Mouse (Mus musculus) brown adipose tissue, adult 24 weeks (tissue): ENCODE measurements at regions not wholly inside any gene's neighbourhood (a gene's known extent, or its start where the extent isn't known, plus 50 kb on each side); places are given as distances from the start of the nearest gene placed in this dataset.

Source experiments
- H3K27ac ChIP-seq: fragments of 200-500 bp; replicated peaks from 2 replicates; pipeline ENCODE4 v1.5.1; 2012; ENCODE audit warnings: low read depth, mild to moderate bottlenecking, low read length
- H3K4me1 ChIP-seq: fragments of 200-500 bp; 2 replicates; pipeline ENCODE4 v1.6.1; 2012; ENCODE audit warnings: low read length, mixed read lengths; ENCODE audit not compliant: control insufficient read depth, insufficient read depth, insufficient read length
- H3K4me3 ChIP-seq: fragments of 200-500 bp; 2 replicates; pipeline ENCODE4 v1.5.1; 2012; ENCODE audit warnings: low read depth, mild to moderate bottlenecking, low read length, moderate library complexity; ENCODE audit not compliant: insufficient read depth

GRCm38 (mm10) chr12:9229981-9230380 lies 200.2 kb downstream of the Ttc32 start:
- no peak overlapping the region for H3K4me3 ChIP-seq
- no peak overlapping the region for H3K27ac ChIP-seq
- H3K4me1 ChIP-seq, result no peaks in the 10 kb centered on the region; the same call in 1 of the 2 replicates

GRCm38 (mm10) chr12:9230576-9230975 lies 200.8 kb downstream of the Ttc32 start:
- no peaks in the 10 kb centered on the region for H3K4me1 ChIP-seq
- H3K27ac ChIP-seq, result no peak overlapping the region
- no peak overlapping the region for H3K4me3 ChIP-seq

GRCm38 (mm10) chr12:9232431-9232830 lies 202.6 kb downstream of the Ttc32 start:
- H3K27ac ChIP-seq, result no peak overlapping the region
- peaks cover under 1% of the 10 kb centered on the region; the same call in 1 of the 2 replicates for H3K4me1 ChIP-seq
- H3K4me3 ChIP-seq, result no peak overlapping the region

- peaks cover 4% of the 10 kb centered on the region for H3K4me1 ChIP-seq
- H3K27ac ChIP-seq, result no peak overlapping the region
- no peak overlapping the region for H3K4me3 ChIP-seq
Observed at GRCm38 (mm10) chr12:9235866-9236265, 206.1 kb downstream of the Ttc32 start.

- Histone ChIP-seq H3K4me1 (peaks cover 4% of the 10 kb centered on the region), H3K27ac (no peak overlapping the region), H3K4me3 (no peak overlapping the region)
Observed at GRCm38 (mm10) chr12:9237538-9237937, 207.7 kb downstream of the Ttc32 start.

- H3K27ac ChIP-seq, result no peak overlapping the region
- peaks cover 4% of the 10 kb centered on the region for H3K4me1 ChIP-seq
- H3K4me3 ChIP-seq, result no peak overlapping the region
Observed at GRCm38 (mm10) chr12:9237955-9238354, 208.2 kb downstream of the Ttc32 start.

GRCm38 (mm10) chr12:9247506-9247905 lies 217.7 kb downstream of the Ttc32 start:
- Histone ChIP-seq H3K4me1 (no peaks in the 10 kb centered on the region), H3K4me3 (no peak overlapping the region), H3K27ac (no peak overlapping the region)

GRCm38 (mm10) chr12:9251772-9252171 lies 222.0 kb downstream of the Ttc32 start:
- Histone ChIP-seq H3K27ac (no peak overlapping the region), H3K4me3 (no peak overlapping the region), H3K4me1 (no peaks in the 10 kb centered on the region)

- no peak overlapping the region for H3K27ac ChIP-seq
- H3K4me1 ChIP-seq, result no peaks in the 10 kb centered on the region
- no peak overlapping the region for H3K4me3 ChIP-seq
Observed at GRCm38 (mm10) chr12:9253306-9254074, 223.7 kb downstream of the Ttc32 start.

GRCm38 (mm10) chr12:9254301-9254860 lies 224.6 kb downstream of the Ttc32 start:
- no peak overlapping the region for H3K4me3 ChIP-seq
- no peak overlapping the region for H3K27ac ChIP-seq
- no peaks in the 10 kb centered on the region for H3K4me1 ChIP-seq

- Histone ChIP-seq H3K4me1 (no peaks in the 10 kb centered on the region), H3K4me3 (no peak overlapping the region), H3K27ac (no peak overlapping the region)
Observed at GRCm38 (mm10) chr12:9255661-9256486, 226.1 kb downstream of the Ttc32 start.

- no peak overlapping the region for H3K4me3 ChIP-seq
- no peaks in the 10 kb centered on the region for H3K4me1 ChIP-seq
- H3K27ac ChIP-seq, result no peak overlapping the region
Observed at GRCm38 (mm10) chr12:9256487-9256820, 226.7 kb downstream of the Ttc32 start.

GRCm38 (mm10) chr12:9258221-9258620 lies 228.4 kb downstream of the Ttc32 start:
- Histone ChIP-seq H3K27ac (no peak overlapping the region), H3K4me3 (no peak overlapping the region), H3K4me1 (no peaks in the 10 kb centered on the region)

- Histone ChIP-seq H3K27ac (no peak overlapping the region), H3K4me3 (no peak overlapping the region), H3K4me1 (no peaks in the 10 kb centered on the region)
Observed at GRCm38 (mm10) chr12:9261662-9262061, 231.9 kb downstream of the Ttc32 start.

GRCm38 (mm10) chr12:9266221-9266620 lies 236.4 kb downstream of the Ttc32 start:
- no peak overlapping the region for H3K4me3 ChIP-seq
- H3K27ac ChIP-seq, result no peak overlapping the region
- no peaks in the 10 kb centered on the region for H3K4me1 ChIP-seq
